Comparison of ENCODE assay signal across 11 mouse cellular contexts in genomic region chr7:49456148-49456547, GRCm38 (mm10).
DNase-seq lines count a peak whose midpoint lies in the region; ATAC-seq and TF ChIP-seq lines count a peak whose summit lies in the region.
"Had no signal": no experiment of that assay in that cellular context is flagged by ENCODE, and none has a peak within 500 bp of the region (broad histone marks: within the 10 kb centered on the region; RNA-seq: fewer than 3 reads in every experiment).

No protein-coding gene starts in this region.

- H3K79me2 ChIP-seq in C2C12 (ENCODE audit: control insufficient read depth, insufficient read depth) = no peaks in the 10 kb centered on the region

- no peak overlapping the region for H3K4me3 ChIP-seq in hindbrain, embryonic 10.5 days
- H3K4me3 ChIP-seq in hindbrain, embryonic 12.5 days = no peak overlapping the region
- no peak overlapping the region for H3K4me3 ChIP-seq in C2C12 (ENCODE audit: insufficient read depth, poor library complexity, severe bottlenecking)
- no peak overlapping the region for H3K4me3 ChIP-seq in neural tube, embryonic 15.5 days (replicated peaks)
- H3K4me3 ChIP-seq: embryonic facial prominence, embryonic 15.5 days; limb, embryonic 12.5 days; stomach, embryonic 15.5 days had no signal

- no peaks in the 10 kb centered on the region; the same call in 1 of the 2 replicates for H3K27me3 ChIP-seq in hindbrain, embryonic 10.5 days (ENCODE audit: insufficient read depth, poor library complexity, severe bottlenecking)
- H3K27me3 ChIP-seq in hindbrain, embryonic 12.5 days = no peaks in the 10 kb centered on the region
- H3K27me3 ChIP-seq in C2C12 (ENCODE audit: control insufficient read depth, insufficient read depth, insufficient read length) = no peaks in the 10 kb centered on the region
- no peaks in the 10 kb centered on the region for H3K27me3 ChIP-seq in neural tube, embryonic 15.5 days (replicated peaks)
- H3K27me3 ChIP-seq: stomach, embryonic 15.5 days had no signal

- H3K27ac ChIP-seq in hindbrain, embryonic 10.5 days = no peak overlapping the region
- H3K27ac ChIP-seq in hindbrain, embryonic 12.5 days = no peak overlapping the region
- no peak overlapping the region for H3K27ac ChIP-seq in neural tube, embryonic 15.5 days (replicated peaks)
- H3K27ac ChIP-seq: embryonic facial prominence, embryonic 15.5 days; limb, embryonic 12.5 days; stomach, embryonic 15.5 days had no signal

- no peaks in the 10 kb centered on the region for H3K79me3 ChIP-seq in C2C12 (ENCODE audit: low read depth)

- H3ac ChIP-seq in C2C12 (ENCODE audit: control insufficient read depth, insufficient read length, low read depth) = no peak overlapping the region

- no peak for ATAC-seq in hindbrain, embryonic 12.5 days (ENCODE audit: low FRiP score)
- ATAC-seq in activated CD4-positive, CD25-positive, alpha-beta regulatory T cell, adult 4 months = peak; percentile 46
- ATAC-seq in neural tube, embryonic 15.5 days (ENCODE audit: low FRiP score) = peak; percentile 48; the same call in 1 of the 2 replicates

- H3K36me3 ChIP-seq in hindbrain, embryonic 10.5 days = peaks cover 34% of the 10 kb centered on the region
- H3K36me3 ChIP-seq in hindbrain, embryonic 12.5 days = peaks cover 15% of the 10 kb centered on the region
- H3K36me3 ChIP-seq in C2C12 (ENCODE audit: control insufficient read depth, insufficient read depth) = no peaks in the 10 kb centered on the region
- H3K36me3 ChIP-seq in neural tube, embryonic 15.5 days = 0 out of 2 replicates have a peak, but pooled peaks cover 12% of the 10 kb centered on the region
- H3K36me3 ChIP-seq: limb, embryonic 12.5 days; stomach, embryonic 15.5 days had no signal

- H3K4me2 ChIP-seq in hindbrain, embryonic 12.5 days (replicated peaks) = no peak overlapping the region
- H3K4me2 ChIP-seq in neural tube, embryonic 15.5 days = no peak overlapping the region
- H3K4me2 ChIP-seq: embryonic facial prominence, embryonic 15.5 days; limb, embryonic 12.5 days; stomach, embryonic 15.5 days had no signal

- no peak overlapping the region for H3K9ac ChIP-seq in hindbrain, embryonic 12.5 days
- H3K9ac ChIP-seq in neural tube, embryonic 15.5 days (replicated peaks) = no peak overlapping the region
- H3K9ac ChIP-seq: embryonic facial prominence, embryonic 15.5 days; limb, embryonic 12.5 days; stomach, embryonic 15.5 days had no signal

- peak; percentile 67 for TF ChIP-seq CTCF in C2C12 (IDR thresholded peaks at IDR 0.05; ENCODE audit: control insufficient read depth, insufficient read depth, insufficient read length)

- H3K9me3 ChIP-seq in hindbrain, embryonic 10.5 days = no peaks in the 10 kb centered on the region
- H3K9me3 ChIP-seq in hindbrain, embryonic 12.5 days (replicated peaks) = no peaks in the 10 kb centered on the region
- no peaks in the 10 kb centered on the region for H3K9me3 ChIP-seq in neural tube, embryonic 15.5 days (replicated peaks)
- H3K9me3 ChIP-seq: embryonic facial prominence, embryonic 15.5 days; limb, embryonic 12.5 days; stomach, embryonic 15.5 days had no signal

- 62% methylated on average over 2 of the region's 2 CpGs for WGBS in hindbrain, embryonic 10.5 days
- WGBS in hindbrain, embryonic 12.5 days = 53% methylated on average over 2 of the region's 2 CpGs
- 54% methylated on average over 2 of the region's 2 CpGs for WGBS in neural tube, embryonic 15.5 days

- DNase-seq in hindbrain, embryonic 10.5 days (ENCODE audit: low spot score) = peak; percentile 44
- peak; percentile 77 for DNase-seq in embryo, embryonic 10 days (ENCODE audit: low spot score)
- DNase-seq in kidney, postnatal 4 days = peak; percentile 82 to 86
- no peak for DNase-seq in ovary, postnatal 10 days (ENCODE audit: low spot score)

- peaks cover 11% of the 10 kb centered on the region; the same call in 1 of the 2 replicates for H3K4me1 ChIP-seq in hindbrain, embryonic 10.5 days (replicated peaks)
- H3K4me1 ChIP-seq in hindbrain, embryonic 12.5 days = peaks cover 5% of the 10 kb centered on the region
- no peaks in the 10 kb centered on the region for H3K4me1 ChIP-seq in neural tube, embryonic 15.5 days
- H3K4me1 ChIP-seq: stomach, embryonic 15.5 days had no signal

TF ChIP-seq in C2C12, 6 proteins besides CTCF, POLR2A, EP300 and RAD21:
- TF ChIP-seq MYOD1 (IDR thresholded peaks at IDR 0.05; ENCODE audit: control insufficient read depth, insufficient read length, low read depth) = no peak
- no peak for TF ChIP-seq CEBPB (IDR thresholded peaks at IDR 0.05; ENCODE audit: low read depth)
- no peak for TF ChIP-seq USF1 (IDR thresholded peaks at IDR 0.05; ENCODE audit: low read depth)
- TF ChIP-seq FOSL1 (IDR thresholded peaks at IDR 0.05; ENCODE audit: insufficient read depth, low read length, poor library complexity, severe bottlenecking) = no peak
- no peak for TF ChIP-seq MYOG (IDR thresholded peaks at IDR 0.05; ENCODE audit: control insufficient read depth, extremely low read depth, insufficient read length)
- no peak for TF ChIP-seq MAX (IDR thresholded peaks at IDR 0.05)
